Mouse (Mus musculus) forebrain, embryonic 15.5 days (tissue): ENCODE data around the gene Nxpe4. TPM values are rescaled to one million over a fixed set of nuclear protein-coding genes. Genes with fewer than 3 reads are reported as not detected.
A peak's percentile ranks its signal among the peaks of the same experiment; 100 is the strongest.
"Not testable (repeated sequence)": the region's sequence is repeated elsewhere in the genome, so short reads cannot be mapped to it uniquely, and the experiment has no call there.

ENCODE experiments used
- ATAC-seq: fragments of 200-750 bp; cut with Nextera tagmentation; replicated peaks from 2 replicates; pipeline ENCODE4 v1.8.0; 2017; ENCODE audit warnings: mild to moderate bottlenecking, moderate TSS enrichment, moderate library complexity
- H3K27ac ChIP-seq: fragments of 300-500 bp; sonication (generic); replicated peaks from 2 replicates; pipeline ENCODE4 v1.5.1; 2015; ENCODE audit warnings: mild to moderate bottlenecking, inconsistent platforms
- H3K27me3 ChIP-seq: fragments of 300-500 bp; sonication (generic); 2 replicates; pipeline ENCODE4 v1.6.1; 2015; ENCODE audit warnings: inconsistent platforms
- H3K36me3 ChIP-seq: fragments of 300-500 bp; sonication (generic); 2 replicates; pipeline ENCODE4 v1.6.1; 2015; ENCODE audit warnings: mild to moderate bottlenecking, inconsistent platforms
- H3K4me1 ChIP-seq: fragments of 300-500 bp; sonication (generic); 2 replicates; pipeline ENCODE4 v1.6.1; 2015; ENCODE audit warnings: inconsistent platforms
- H3K4me2 ChIP-seq: fragments of 300-500 bp; sonication (generic); replicated peaks from 2 replicates; pipeline ENCODE4 v1.6.1; 2015; ENCODE audit warnings: mild to moderate bottlenecking, inconsistent platforms
- H3K4me3 ChIP-seq: fragments of 300-500 bp; sonication (generic); 2 replicates; pipeline ENCODE4 v1.5.1; 2015; ENCODE audit warnings: mild to moderate bottlenecking, inconsistent platforms
- H3K9ac ChIP-seq: fragments of 300-500 bp; sonication (generic); replicated peaks from 2 replicates; pipeline ENCODE4 v1.6.1; 2015; ENCODE audit warnings: mild to moderate bottlenecking, inconsistent platforms
- H3K9me3 ChIP-seq: fragments of 300-500 bp; sonication (generic); 2 replicates; pipeline ENCODE4 v1.6.1; 2016; ENCODE audit warnings: inconsistent platforms
- WGBS: fragments of 180-500 bp; shearing (Covaris S2); methylation state at CpG from one replicate; pipeline ENCODE4 v1.1.7; 2015; ENCODE audit warnings: mixed read lengths; 5-methylcytosine and 5-hydroxymethylcytosine counted together
- polyA plus RNA-seq: library from polyadenylated mRNA; unstranded; fragments of >200 nt; fragmentation: Nextera tagmentation; extraction: Ambion mirVana; gene quantifications from 2 replicates; pipeline ENCODE4 v1.2.1, GENCODE M21; 2015

Gene Nxpe4
- 6.0 and 7.1 TPM in 2 replicates for polyA plus RNA-seq

- no peaks in the 10 kb centered on the region for H3K36me3 ChIP-seq
- peak within 1 kb of the TSS; percentile 48 for H3K4me3 ChIP-seq
- H3K27ac ChIP-seq = no peak within 1 kb of the TSS
- H3K4me1 ChIP-seq = peaks cover 13% of the 10 kb centered on the region
- peak within 1 kb of the TSS; percentile 51 for H3K9ac ChIP-seq
- peak within 1 kb of the TSS; percentile 49 for H3K4me2 ChIP-seq
- H3K9me3 ChIP-seq = no peaks in the 10 kb centered on the region
- WGBS = 30% methylated on average over 12 of the region's 12 CpGs
- peak; percentile 93 for ATAC-seq
- H3K27me3 ChIP-seq = no peaks in the 10 kb centered on the region; the same call in 1 of the 2 replicates
These were observed at the start of gene Nxpe4 for GRCm38 (mm10) chr9:48161505-48162192. Gene Nxpe4 (plus strand): TSS chr9:48162023.

GRCm38 (mm10) chr9:48126815-48127214, 35.0 kb upstream of the Nxpe4 start:
- H3K27me3 ChIP-seq = peaks cover 11% of the 10 kb centered on the region; the same call in 1 of the 2 replicates
- H3K4me2 ChIP-seq = no peak overlapping the region
- H3K9ac ChIP-seq = no peak overlapping the region
- ATAC-seq = no peak
- no peak overlapping the region for H3K27ac ChIP-seq
- no peaks in the 10 kb centered on the region for H3K36me3 ChIP-seq
- H3K4me1 ChIP-seq = 0 out of 2 replicates have a peak, but pooled peaks cover 3% of the 10 kb centered on the region
- H3K4me3 ChIP-seq = no peak overlapping the region
- WGBS = 37% methylated on average over 3 of the region's 3 CpGs
- no peaks in the 10 kb centered on the region for H3K9me3 ChIP-seq

- Histone ChIP-seq H3K27ac (no peak overlapping the region), H3K4me1 (peaks cover 9% of the 10 kb centered on the region), H3K36me3 (no peaks in the 10 kb centered on the region), H3K4me2 (no peak overlapping the region), H3K9me3 (no peaks in the 10 kb centered on the region), H3K4me3 (no peak overlapping the region), H3K9ac (no peak overlapping the region), H3K27me3 (peaks cover 29% of the 10 kb centered on the region)
- ATAC-seq = no peak
- 53% methylated on average over 3 of the region's 3 CpGs for WGBS
These were observed 24.3 kb upstream of the Nxpe4 start for GRCm38 (mm10) chr9:48137507-48137906.

GRCm38 (mm10) chr9:48140485-48141411, 21.1 kb upstream of the Nxpe4 start:
- Histone ChIP-seq H3K27me3 (peaks cover 35% of the 10 kb centered on the region), H3K4me1 (peaks cover 9% of the 10 kb centered on the region), H3K9me3 (no peaks in the 10 kb centered on the region), H3K27ac (no peak overlapping the region), H3K4me3 (no peak overlapping the region), H3K36me3 (no peaks in the 10 kb centered on the region), H3K9ac (no peak overlapping the region), H3K4me2 (no peak overlapping the region)
- 4% methylated on average over 8 of the region's 8 CpGs for WGBS
- no peak for ATAC-seq

GRCm38 (mm10) chr9:48142646-48143045, 19.2 kb upstream of the Nxpe4 start:
- Histone ChIP-seq H3K4me2 (no peak overlapping the region), H3K27ac (no peak overlapping the region), H3K4me1 (peaks cover 9% of the 10 kb centered on the region), H3K36me3 (no peaks in the 10 kb centered on the region), H3K9me3 (no peaks in the 10 kb centered on the region), H3K9ac (no peak overlapping the region), H3K4me3 (no peak overlapping the region), H3K27me3 (peaks cover 37% of the 10 kb centered on the region)
- no peak for ATAC-seq
- 68% methylated on average over 6 of the region's 6 CpGs for WGBS

GRCm38 (mm10) chr9:48146761-48147160, 15.1 kb upstream of the Nxpe4 start:
- peaks cover 30% of the 10 kb centered on the region for H3K27me3 ChIP-seq
- no peak overlapping the region for H3K27ac ChIP-seq
- H3K9me3 ChIP-seq = no peaks in the 10 kb centered on the region
- no peaks in the 10 kb centered on the region for H3K4me1 ChIP-seq
- no peak overlapping the region for H3K9ac ChIP-seq
- H3K4me3 ChIP-seq = no peak overlapping the region
- H3K36me3 ChIP-seq = no peaks in the 10 kb centered on the region
- 76% methylated on average over 3 of the region's 3 CpGs for WGBS
- no peak for ATAC-seq
- H3K4me2 ChIP-seq = no peak overlapping the region

GRCm38 (mm10) chr9:48166531-48166930, 4.7 kb downstream of the Nxpe4 start:
- H3K9me3 ChIP-seq, H3K27ac ChIP-seq, H3K4me3 ChIP-seq, H3K36me3 ChIP-seq, H3K4me2 ChIP-seq, H3K9ac ChIP-seq, H3K27me3 ChIP-seq, ATAC-seq: not testable (repeated sequence)
- 75% methylated on average over 6 of the region's 6 CpGs for WGBS
- peaks cover 13% of the 10 kb centered on the region for H3K4me1 ChIP-seq

GRCm38 (mm10) chr9:48176764-48177163, 14.9 kb downstream of the Nxpe4 start:
- H3K4me2 ChIP-seq = no peak overlapping the region
- no peak overlapping the region for H3K27ac ChIP-seq
- no peaks in the 10 kb centered on the region for H3K27me3 ChIP-seq
- 0 out of 2 replicates have a peak, but pooled peaks cover 2% of the 10 kb centered on the region for H3K4me1 ChIP-seq
- H3K4me3 ChIP-seq = no peak overlapping the region
- no peak for ATAC-seq
- 55% methylated on average over 1 of the region's 1 CpGs for WGBS
- no peaks in the 10 kb centered on the region for H3K9me3 ChIP-seq
- no peak overlapping the region for H3K9ac ChIP-seq
- H3K36me3 ChIP-seq = no peaks in the 10 kb centered on the region

GRCm38 (mm10) chr9:48181300-48181699, 19.5 kb downstream of the Nxpe4 start:
- H3K9ac ChIP-seq = no peak overlapping the region

GRCm38 (mm10) chr9:48182718-48183414, 21.0 kb downstream of the Nxpe4 start:
- Histone ChIP-seq H3K4me3 (no peak overlapping the region), H3K36me3 (no peaks in the 10 kb centered on the region), H3K9ac (no peak overlapping the region), H3K27me3 (no peaks in the 10 kb centered on the region), H3K4me2 (no peak overlapping the region), H3K27ac (peak overlapping the region; percentile 48; the same call in 1 of the 2 replicates), H3K9me3 (no peaks in the 10 kb centered on the region), H3K4me1 (peaks cover 19% of the 10 kb centered on the region)
- peak; percentile 41 for ATAC-seq
- 8% methylated on average over 7 of the region's 7 CpGs for WGBS

More at GRCm38 (mm10) chr9:48181300-48181699, 19.5 kb downstream of the Nxpe4 start:
- peaks cover 19% of the 10 kb centered on the region for H3K4me1 ChIP-seq
- H3K27ac ChIP-seq = no peak overlapping the region
- H3K9me3 ChIP-seq = no peaks in the 10 kb centered on the region
- no peaks in the 10 kb centered on the region for H3K36me3 ChIP-seq
- H3K4me2 ChIP-seq = no peak overlapping the region
- no peak overlapping the region for H3K4me3 ChIP-seq
- 83% methylated on average over 7 of the region's 7 CpGs for WGBS
- no peaks in the 10 kb centered on the region for H3K27me3 ChIP-seq
- ATAC-seq = no peak

GRCm38 (mm10) chr9:48184319-48184718, 22.5 kb downstream of the Nxpe4 start:
- no peak overlapping the region for H3K4me2 ChIP-seq
- no peak overlapping the region for H3K27ac ChIP-seq
- H3K4me3 ChIP-seq = no peak overlapping the region
- no peaks in the 10 kb centered on the region for H3K9me3 ChIP-seq
- WGBS = 71% methylated on average over 7 of the region's 7 CpGs
- H3K9ac ChIP-seq = no peak overlapping the region
- peaks cover 19% of the 10 kb centered on the region for H3K4me1 ChIP-seq
- ATAC-seq = no peak
- no peaks in the 10 kb centered on the region for H3K36me3 ChIP-seq
- no peaks in the 10 kb centered on the region for H3K27me3 ChIP-seq
